Mouse (Mus musculus) midbrain, postnatal 0 days (tissue): ENCODE measurements around the gene Parp11. TPM values are rescaled to one million over a fixed set of nuclear protein-coding genes. Genes with fewer than 3 reads are reported as not detected.

Source experiments
- ATAC-seq: fragments of 200-750 bp; cut with Nextera tagmentation; 2 replicates; pipeline ENCODE4 v1.8.0; 2017; ENCODE audit warnings: moderate number of reproducible peaks, mild to moderate bottlenecking, moderate TSS enrichment, moderate library complexity; ENCODE audit not compliant: low FRiP score
- DNase-seq: peaks from one replicate; pipeline ENCODE4 v3.0.0-alpha.2; 2015; ENCODE audit warnings: low spot score
- H3K27ac ChIP-seq: fragments of 300-500 bp; sonication (generic); 2 replicates; pipeline ENCODE4 v1.5.1; 2014; ENCODE audit warnings: low read depth, mild to moderate bottlenecking, low read length, mixed read lengths
- H3K27me3 ChIP-seq: fragments of 300-500 bp; sonication (generic); 2 replicates; pipeline ENCODE4 v1.6.1; 2014; ENCODE audit warnings: low read length, control low read depth, mixed read lengths; ENCODE audit not compliant: insufficient read depth
- H3K36me3 ChIP-seq: fragments of 300-500 bp; sonication (generic); 2 replicates; pipeline ENCODE4 v1.6.1; 2014; ENCODE audit warnings: low read length, control low read depth, mixed read lengths; ENCODE audit not compliant: insufficient read depth
- H3K4me1 ChIP-seq: fragments of 300-500 bp; sonication (generic); 2 replicates; pipeline ENCODE4 v1.6.1; 2014; ENCODE audit warnings: mild to moderate bottlenecking, control low read depth, antibody characterized with exemption, low read length, mixed read lengths; ENCODE audit not compliant: insufficient read depth
- H3K4me2 ChIP-seq: fragments of 300-500 bp; sonication (generic); 2 replicates; pipeline ENCODE4 v1.6.1; 2014; ENCODE audit warnings: low read depth, mild to moderate bottlenecking, low read length, mixed read lengths; ENCODE audit not compliant: poor library complexity, severe bottlenecking
- H3K4me3 ChIP-seq: fragments of 300-500 bp; sonication (generic); 2 replicates; pipeline ENCODE4 v1.5.1; 2014; ENCODE audit warnings: low read depth, mild to moderate bottlenecking, low read length, moderate library complexity
- H3K9ac ChIP-seq: fragments of 300-500 bp; sonication (generic); replicated peaks from 2 replicates; pipeline ENCODE4 v1.6.1; 2014; ENCODE audit warnings: mild to moderate bottlenecking, low read length, moderate library complexity, mixed read lengths; ENCODE audit not compliant: poor library complexity, severe bottlenecking
- H3K9me3 ChIP-seq: fragments of 300-500 bp; sonication (generic); 2 replicates; pipeline ENCODE4 v1.6.1; 2016; ENCODE audit warnings: low read length, control low read depth
- CTCF ChIP-seq: IDR thresholded peaks from 2 replicates; pipeline ENCODE4 v1.5.1; 2016; ENCODE audit warnings: antibody characterized with exemption, mild to moderate bottlenecking
- WGBS: fragments of 180-500 bp; shearing (Covaris S2); extraction: QIAGEN DNeasy Blood & Tissue Kit; methylation state at CpG from one replicate; pipeline ENCODE4 v1.1.7; 2014; 5-methylcytosine and 5-hydroxymethylcytosine counted together
- polyA plus RNA-seq: library from polyadenylated mRNA; unstranded; fragments of >200 nt; fragmentation: Nextera tagmentation; extraction: Ambion mirVana; gene quantifications from 2 replicates; pipeline ENCODE4 v1.2.1, GENCODE M21; 2015
- total RNA-seq: library from RNA; depleted of rRNA; stranded (reverse); fragments of >200 nt; gene quantifications from 2 replicates; pipeline ENCODE4 v1.2.3, GENCODE M21; 2014

Gene Parp11
- total and polyA plus RNA-seq, 2 experiments from 2014 or later, result 57.2 to 73.2 TPM

DNA sequence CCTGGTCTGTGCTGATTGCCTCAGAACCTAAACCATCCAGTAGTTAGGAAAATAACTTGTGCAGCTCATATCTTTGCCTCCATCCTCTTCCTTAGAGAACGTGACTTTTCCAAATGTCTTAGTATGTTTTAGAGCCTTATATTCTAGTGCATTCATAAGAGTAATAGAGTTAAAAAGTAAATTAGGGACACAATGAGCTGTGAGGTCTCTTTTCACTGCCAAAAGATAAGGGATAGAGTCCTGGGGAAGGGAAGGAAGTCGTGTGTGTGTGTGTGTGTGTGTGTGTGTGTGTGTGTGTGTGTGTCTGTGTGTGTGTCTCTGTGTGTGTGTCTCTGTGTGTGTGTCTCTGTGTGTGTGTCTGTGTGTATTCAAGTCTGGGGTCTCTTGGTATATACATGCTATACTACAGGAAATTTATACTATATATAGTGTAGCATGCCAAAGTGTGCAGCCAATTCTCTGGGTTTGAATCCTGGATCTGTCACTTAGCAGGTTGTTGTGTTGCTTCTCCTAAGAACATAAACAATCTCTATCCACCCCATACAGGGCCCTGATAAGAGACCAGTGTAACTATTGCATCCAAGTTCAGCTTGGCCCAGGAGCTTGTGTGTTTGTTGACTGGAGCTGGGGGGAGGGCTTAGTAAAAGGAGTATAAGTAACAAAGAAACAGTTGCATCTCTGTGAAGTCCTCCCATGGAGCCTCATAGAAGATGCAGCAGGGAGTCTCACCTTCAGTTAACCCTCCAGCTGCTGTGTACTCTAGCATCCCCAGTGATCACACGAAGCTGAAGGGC, 85.0 kb downstream of the Parp11 start:
- ATAC-seq, result no peak
- no peak for DNase-seq
- H3K9me3 ChIP-seq, result no peaks in the 10 kb centered on the region

DNA sequence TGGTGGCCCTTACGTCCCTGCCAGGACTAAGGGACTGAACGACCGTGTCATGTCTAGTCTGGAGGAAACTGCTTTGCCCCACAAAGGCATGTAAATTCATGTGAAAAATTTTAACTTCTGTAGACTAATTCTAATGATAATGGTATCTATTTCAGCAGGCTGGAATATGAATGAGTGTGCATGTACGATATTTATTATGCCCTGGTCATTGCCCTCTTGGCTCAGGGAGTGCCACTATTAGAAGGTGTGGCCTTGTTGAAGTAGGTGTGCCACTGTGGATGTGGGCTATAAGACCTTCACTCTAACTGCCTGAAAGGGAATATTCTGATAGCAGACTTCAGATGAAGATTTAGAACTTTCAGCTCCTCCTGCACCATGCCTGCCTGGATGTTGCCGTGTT, 85.7 kb downstream of the Parp11 start:
- Histone ChIP-seq H3K9me3 (no peaks in the 10 kb centered on the region), H3K27ac (no peak overlapping the region), H3K36me3 (no peaks in the 10 kb centered on the region), H3K27me3 (no peaks in the 10 kb centered on the region), H3K4me3 (no peak overlapping the region), H3K4me2 (no peak overlapping the region), H3K4me1 (no peaks in the 10 kb centered on the region), H3K9ac (no peak overlapping the region)
- no peak for ATAC-seq
- no peak for TF ChIP-seq CTCF
- no peak for DNase-seq
- WGBS, result 84% methylated on average over 5 of the region's 5 CpGs

More for the DNA sequence above, 85.0 kb downstream of the Parp11 start:
- no peak overlapping the region for H3K4me2 ChIP-seq
- H3K27ac ChIP-seq, result no peak overlapping the region
- H3K36me3 ChIP-seq, result no peaks in the 10 kb centered on the region
- no peaks in the 10 kb centered on the region for H3K27me3 ChIP-seq
- H3K9ac ChIP-seq, result no peak overlapping the region
- no peaks in the 10 kb centered on the region for H3K4me1 ChIP-seq
- no peak overlapping the region for H3K4me3 ChIP-seq
- TF ChIP-seq CTCF, result no peak
- whole genome bisulfite sequencing, result 52% methylated on average over 3 of the region's 3 CpGs

DNA sequence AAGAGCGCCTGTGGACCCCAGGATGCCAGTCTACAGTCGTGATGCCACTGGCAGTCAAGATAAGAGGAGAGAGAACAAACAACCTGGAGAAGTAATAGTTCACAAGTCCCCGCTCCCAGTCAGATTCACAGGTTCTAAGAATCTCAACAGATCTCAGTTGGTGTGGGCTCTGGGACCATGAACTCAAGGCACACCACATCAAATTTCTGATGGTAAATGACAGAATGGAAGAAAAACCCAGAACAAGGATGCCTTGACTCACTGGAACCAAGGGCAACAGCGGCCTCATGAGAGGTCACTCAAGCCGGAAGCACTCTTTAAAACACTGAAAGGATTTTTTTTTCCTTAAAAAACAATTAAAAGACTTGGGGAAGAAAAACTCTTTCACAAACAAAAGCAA, 87.1 kb downstream of the Parp11 start:
- Histone ChIP-seq H3K27ac (no peak overlapping the region), H3K4me2 (no peak overlapping the region), H3K36me3 (no peaks in the 10 kb centered on the region), H3K4me1 (no peaks in the 10 kb centered on the region), H3K27me3 (no peaks in the 10 kb centered on the region), H3K9ac (no peak overlapping the region), H3K9me3 (no peaks in the 10 kb centered on the region), H3K4me3 (no peak overlapping the region)
- TF ChIP-seq CTCF, result no peak
- 83% methylated on average over 5 of the region's 5 CpGs for WGBS
- no peak for ATAC-seq
- no peak for DNase-seq

DNA sequence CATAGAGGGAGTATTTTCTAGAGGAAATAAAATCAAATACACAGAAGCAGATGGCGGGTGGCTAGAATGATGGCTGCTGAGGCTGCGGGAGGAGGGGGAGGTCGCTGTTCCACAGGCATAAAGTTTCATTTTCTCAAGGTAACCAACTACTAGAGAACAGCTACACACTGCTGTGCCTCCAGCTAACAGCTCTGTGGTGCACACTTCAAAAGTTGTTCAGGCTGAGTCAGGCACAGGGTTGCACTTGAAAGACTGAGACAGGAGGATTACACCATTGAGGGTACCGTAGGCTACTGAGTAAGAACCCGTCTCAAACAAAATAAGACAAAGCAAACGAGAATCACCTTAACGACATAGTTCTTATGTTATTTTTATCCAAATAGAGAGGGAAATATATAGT, 90.4 kb downstream of the Parp11 start:
- Histone ChIP-seq H3K4me1 (no peaks in the 10 kb centered on the region), H3K36me3 (no peaks in the 10 kb centered on the region), H3K9me3 (no peaks in the 10 kb centered on the region), H3K27me3 (no peaks in the 10 kb centered on the region), H3K9ac (no peak overlapping the region), H3K4me2 (no peak overlapping the region), H3K4me3 (no peak overlapping the region), H3K27ac (no peak overlapping the region)
- 76% methylated on average over 7 of the region's 7 CpGs for WGBS
- no peak for DNase-seq
- ATAC-seq, result no peak
- no peak for TF ChIP-seq CTCF

DNA sequence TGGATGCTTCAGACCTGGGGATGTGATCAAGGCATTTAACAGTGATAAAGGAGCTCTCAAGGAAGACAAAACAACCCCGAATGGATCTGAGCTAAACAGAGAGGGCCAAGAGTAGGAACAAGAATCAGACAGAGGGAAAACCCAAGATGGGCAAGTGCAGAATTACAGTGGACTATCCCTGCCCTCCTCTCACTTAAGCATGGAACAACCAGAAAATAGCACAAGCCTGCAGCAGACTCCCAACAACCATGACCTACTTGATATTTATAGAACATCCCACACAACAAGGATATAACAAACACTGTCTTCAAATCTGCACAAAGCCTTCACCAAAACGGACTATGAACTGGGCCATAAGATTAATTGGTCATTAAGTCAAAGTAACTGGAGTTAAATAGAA, 91.5 kb downstream of the Parp11 start:
- Histone ChIP-seq H3K9me3 (no peaks in the 10 kb centered on the region), H3K9ac (no peak overlapping the region), H3K36me3 (no peaks in the 10 kb centered on the region), H3K4me2 (no peak overlapping the region), H3K27me3 (no peaks in the 10 kb centered on the region), H3K4me3 (no peak overlapping the region), H3K27ac (no peak overlapping the region), H3K4me1 (no peaks in the 10 kb centered on the region)
- 80% methylated on average over 2 of the region's 2 CpGs for WGBS
- no peak for ATAC-seq
- no peak for TF ChIP-seq CTCF
- no peak for DNase-seq

DNA sequence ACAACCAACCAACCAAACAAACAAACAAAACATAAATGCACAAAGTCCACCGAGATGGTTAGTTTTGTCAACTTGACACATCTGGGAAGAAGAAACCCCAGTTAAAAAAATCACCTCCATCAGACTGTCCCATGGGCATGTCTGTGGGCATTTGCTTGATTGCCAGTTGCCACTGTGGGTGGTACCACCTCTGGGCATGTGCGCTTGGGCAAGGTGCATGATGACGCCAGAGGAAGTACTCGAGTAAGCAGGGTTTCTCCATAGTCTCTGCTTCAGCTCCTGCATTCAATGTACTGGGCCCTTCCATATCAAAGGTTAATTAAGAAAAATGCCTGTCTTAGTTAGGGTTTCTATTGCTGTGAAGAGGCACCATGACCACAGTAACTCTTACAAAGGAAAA, 92.6 kb downstream of the Parp11 start:
- WGBS, result 92% methylated on average over 4 of the region's 4 CpGs
- Histone ChIP-seq H3K27ac (no peak overlapping the region), H3K9me3 (no peaks in the 10 kb centered on the region), H3K4me1 (no peaks in the 10 kb centered on the region), H3K27me3 (no peaks in the 10 kb centered on the region), H3K36me3 (no peaks in the 10 kb centered on the region), H3K4me2 (no peak overlapping the region), H3K4me3 (no peak overlapping the region), H3K9ac (no peak overlapping the region)
- no peak for DNase-seq
- ATAC-seq, result no peak
- TF ChIP-seq CTCF, result no peak
